Mouse (Mus musculus) frontal cortex, postnatal 14 days (tissue): ENCODE results near the gene Pde4d.

Experiments used
- DNase-seq, 2 experiments: peaks; one replicate each; pipeline ENCODE4 v3.0.0; 2022; ENCODE audit warnings: low spot score in 2 of 2

The Pde4d gene

DNA sequence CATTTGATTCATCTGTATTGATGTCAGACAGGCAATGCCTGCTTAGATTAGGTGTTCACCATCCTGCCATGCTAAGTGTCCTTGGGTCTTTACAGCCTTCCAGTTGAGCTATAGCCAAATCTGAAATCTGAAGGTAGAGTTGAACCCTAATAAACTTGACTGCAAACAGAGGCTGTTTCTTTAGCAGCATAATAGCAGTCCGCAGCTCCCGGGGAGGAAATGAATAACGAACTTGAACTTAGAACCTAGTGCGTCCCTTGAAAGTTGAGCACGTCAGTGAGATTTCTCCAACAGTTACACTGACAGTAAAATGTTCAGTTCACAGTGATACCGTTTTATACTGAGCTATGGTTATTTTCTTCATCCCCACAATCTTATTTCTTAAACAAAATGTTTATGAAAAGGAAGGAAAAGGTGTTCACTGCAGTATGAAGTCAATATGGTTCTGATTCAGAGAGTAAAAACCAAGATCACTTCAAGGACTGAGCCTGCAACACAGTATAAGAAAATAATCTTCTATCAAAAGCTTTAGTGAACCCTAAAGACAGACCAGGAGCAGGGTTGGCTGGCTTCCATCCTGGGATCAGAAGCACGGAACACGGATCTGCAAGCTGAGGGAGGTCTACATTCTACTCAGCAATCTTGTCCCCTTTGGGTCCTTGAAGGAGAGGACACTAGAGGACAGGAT is 1372.1 kb downstream of the Pde4d start:
- no peak for DNase-seq

DNA sequence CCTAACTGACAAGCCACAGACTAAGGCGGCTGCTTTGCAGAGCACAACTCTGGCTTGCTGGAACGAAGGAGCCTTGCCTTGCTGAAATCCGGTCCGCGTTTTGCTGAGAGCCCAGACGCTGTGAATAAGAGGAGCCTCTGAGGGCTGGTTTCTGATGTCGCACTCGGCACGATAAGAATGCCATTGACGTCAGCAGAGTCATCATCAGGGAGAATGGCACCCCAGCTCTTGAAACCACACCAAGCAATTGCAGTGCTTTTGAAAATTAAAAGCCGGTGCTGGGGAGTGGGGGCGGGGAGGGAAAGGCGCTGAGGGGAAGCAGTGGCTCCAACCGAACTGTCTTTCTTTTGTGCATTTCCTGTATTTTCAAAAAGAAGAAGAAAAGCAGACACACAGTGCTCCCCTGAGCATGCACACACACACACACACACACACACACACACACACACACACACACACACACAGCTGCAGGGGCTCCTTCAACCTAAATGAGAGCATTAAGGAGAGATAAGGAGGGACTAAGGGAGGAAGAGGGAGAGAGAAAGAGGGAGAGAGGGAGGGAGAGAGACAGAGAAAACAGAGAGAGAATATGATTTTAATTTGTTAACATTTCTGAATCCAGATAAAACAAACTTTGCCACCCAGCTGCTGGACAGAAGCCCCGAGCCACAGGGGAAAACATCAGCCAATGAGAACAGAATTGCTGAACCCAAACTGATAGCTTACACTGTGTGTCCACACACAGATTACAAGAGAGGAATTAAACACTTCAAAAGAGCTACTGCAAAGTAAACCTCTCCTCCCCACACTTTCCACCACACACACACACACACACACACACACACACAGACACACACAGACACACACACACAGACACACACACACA is 1372.9 kb downstream of the Pde4d start:
- DNase-seq = peak; percentile 81 to 89

DNA sequence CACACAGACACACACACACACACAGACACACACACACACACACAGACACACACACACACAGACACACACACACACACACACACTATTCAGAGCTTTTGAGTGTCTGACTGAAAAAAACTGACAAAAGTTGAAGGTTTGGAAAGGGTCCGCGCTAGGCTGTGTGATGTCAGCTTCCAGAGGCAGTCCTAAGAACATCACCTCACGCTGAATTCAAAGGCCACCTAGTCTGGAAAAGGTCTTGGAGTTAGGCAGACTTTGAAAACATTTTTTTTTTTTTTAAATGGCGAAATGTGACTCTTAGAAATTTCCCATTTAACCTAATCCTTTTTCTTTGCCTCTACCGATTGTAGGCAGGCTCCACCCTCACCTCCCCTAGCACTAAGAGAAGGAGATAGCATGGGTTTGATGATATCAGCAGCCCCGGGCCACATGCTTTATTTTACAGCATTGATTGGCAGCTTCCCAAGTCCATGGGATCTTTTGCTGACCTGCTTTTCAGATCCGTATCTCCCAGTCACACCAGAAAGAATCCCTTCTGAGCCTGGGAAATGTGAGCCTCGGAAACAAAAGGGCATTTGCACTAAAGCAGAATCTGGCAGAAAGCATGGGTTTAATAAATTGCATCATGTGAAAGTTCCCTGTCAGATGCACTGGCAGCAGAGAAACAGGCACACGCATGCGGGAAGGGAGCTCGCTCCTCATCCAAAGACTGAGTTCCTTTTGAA is 1373.7 kb downstream of the Pde4d start:
- DNase-seq = no peak

DNA sequence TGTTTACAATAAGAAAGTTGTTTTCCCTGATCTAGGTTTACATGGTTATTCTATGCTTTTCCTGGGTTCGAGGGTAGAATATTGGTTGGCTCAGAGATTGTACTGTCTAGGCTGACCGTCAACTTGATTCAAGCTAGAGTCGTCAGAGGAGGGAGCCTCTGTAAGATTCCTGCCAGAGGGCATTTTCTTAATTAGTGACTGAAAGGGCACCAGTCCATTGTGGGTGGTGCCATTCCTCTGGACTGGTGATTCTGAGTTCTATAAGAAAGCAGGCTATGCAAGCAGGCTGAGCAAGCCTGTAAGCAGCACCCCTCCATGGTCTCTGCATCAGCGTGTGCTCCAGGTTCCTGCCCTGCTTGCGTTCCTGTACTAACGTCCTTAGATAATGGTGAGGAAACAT is 1376.1 kb downstream of the Pde4d start:
- no peak for DNase-seq

DNA sequence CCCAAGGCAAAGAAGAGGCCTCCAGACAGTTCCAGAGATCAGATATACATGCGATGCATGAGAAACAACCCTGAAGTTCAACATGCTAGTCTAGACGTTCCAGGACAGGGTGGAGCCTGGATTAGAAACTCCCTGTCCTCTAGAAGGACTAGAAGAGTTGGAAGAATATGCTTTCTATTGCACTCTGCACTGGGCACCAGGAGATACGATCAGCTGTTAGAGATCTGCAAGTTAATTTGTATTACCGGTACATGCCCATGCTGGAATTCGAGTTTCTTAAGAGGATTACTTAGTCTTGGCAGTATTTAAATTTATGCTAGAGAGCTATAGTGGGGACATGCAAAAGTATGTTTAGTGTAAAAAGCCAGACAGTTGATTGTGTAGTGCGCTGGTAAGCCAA is 1377.6 kb downstream of the Pde4d start:
- no peak for DNase-seq

DNA sequence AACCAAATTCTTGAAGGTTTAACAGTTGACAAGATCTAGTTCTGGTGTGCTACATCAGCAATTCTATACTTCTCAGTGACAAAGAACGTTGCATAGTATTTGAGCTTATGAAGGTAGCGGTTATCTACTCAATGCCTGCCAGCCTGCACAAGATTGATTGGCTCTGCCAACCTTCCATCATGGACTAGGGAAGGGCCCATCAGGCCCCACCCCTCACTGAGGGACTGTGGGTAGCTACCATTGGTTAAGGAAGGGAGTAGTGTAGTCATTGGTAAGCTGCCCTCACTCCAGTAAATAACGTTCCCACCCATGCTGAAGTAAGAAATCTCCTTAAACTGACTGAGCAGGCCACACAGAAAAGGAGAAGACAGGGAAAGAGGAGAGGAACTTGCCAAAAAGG is 1378.2 kb downstream of the Pde4d start:
- no peak for DNase-seq

DNA sequence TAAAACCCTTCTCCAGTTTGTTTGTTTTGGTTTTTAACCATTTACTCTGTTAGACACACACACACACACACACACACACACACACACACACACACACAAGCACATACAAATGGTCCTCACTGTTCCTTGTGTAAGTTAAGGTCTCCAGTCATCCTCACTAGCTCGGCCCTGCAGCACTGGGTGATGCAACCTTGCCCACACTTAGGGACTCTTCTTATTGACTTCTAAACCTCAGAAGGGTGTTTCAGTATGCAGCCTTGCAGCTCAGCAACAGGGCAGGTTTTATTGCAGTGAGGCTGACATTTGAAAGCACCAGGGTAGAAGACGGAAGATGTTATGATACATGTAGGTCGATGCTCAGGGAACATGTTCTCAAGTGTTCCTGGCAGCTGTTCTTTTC is 1379.7 kb downstream of the Pde4d start:
- DNase-seq = no peak

DNA sequence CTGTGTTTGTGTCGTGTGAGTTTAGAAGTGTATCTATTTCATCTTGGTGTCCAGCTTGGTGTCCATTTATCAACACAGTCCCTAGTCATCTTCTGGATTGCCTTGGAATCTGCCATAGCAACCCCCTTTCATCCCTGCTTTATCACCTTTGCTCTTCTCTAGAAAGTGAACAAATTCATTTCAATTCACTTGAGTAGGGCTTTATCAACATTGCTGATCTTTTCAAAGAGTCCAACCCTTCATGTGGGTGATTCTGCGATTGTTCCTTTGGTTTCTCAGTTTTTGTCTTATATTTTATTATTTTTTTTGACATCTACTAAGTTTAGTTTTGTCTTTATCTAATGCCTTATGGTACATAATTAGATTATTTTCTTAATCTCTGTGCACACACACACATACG is 1385.2 kb downstream of the Pde4d start:
- DNase-seq = no peak

DNA sequence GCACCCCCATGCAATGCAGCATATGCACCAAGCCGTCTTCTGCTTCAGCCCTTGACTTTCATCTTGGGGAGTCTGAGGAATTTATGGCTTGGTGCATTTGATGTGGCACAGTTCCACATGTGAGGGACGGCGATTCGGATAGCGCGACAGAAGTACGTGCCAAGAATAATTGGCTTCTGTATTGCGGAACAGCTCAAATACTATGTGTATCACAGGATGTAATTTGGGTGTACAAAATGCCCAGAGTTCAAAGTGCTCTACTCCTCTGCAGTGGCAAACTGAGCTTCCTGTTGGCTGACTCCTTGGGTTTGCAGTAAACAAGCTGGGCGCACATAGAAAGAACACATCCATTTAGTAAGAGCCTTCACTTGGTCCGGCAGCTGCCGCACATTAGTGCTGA is 1387.7 kb downstream of the Pde4d start:
- DNase-seq = no peak

DNA sequence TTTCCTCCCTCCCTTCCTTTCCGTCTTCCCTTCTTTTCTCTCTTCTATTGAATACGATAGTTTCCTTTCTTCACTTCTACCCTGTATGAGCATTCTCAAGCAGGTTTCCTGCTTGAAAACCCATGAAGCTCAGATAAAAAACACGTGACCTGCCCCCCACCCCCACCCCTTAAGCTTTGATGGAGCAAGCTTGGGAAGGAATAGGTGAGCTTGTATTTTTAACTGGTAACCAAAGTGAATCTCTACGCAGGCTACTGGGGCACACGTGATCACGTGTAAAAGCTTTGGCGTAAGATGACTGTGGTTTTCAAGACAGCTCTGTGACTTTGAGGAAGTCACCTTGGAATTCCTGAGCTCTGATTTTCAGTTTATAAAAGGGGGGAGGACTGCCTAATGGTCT is 1388.2 kb downstream of the Pde4d start:
- no peak for DNase-seq

DNA sequence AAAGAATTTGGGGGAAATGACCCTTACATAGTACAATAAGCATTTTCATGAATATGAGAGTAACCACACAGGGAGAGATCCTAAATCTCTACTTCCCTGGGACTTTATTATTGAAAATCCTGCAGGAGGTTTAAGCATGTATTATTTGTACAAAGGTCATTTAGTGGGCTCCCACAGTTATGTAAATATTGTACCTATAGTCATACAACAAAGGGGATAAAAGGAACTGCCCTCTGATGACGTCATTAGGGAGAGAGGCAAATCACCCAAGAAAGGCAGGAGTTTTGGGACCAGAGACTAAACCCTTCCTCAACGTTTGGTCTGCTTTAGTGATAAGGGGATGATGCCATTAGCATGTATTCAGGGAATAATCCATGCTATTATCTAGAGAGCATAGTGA is 1390.5 kb downstream of the Pde4d start:
- DNase-seq = no peak

DNA sequence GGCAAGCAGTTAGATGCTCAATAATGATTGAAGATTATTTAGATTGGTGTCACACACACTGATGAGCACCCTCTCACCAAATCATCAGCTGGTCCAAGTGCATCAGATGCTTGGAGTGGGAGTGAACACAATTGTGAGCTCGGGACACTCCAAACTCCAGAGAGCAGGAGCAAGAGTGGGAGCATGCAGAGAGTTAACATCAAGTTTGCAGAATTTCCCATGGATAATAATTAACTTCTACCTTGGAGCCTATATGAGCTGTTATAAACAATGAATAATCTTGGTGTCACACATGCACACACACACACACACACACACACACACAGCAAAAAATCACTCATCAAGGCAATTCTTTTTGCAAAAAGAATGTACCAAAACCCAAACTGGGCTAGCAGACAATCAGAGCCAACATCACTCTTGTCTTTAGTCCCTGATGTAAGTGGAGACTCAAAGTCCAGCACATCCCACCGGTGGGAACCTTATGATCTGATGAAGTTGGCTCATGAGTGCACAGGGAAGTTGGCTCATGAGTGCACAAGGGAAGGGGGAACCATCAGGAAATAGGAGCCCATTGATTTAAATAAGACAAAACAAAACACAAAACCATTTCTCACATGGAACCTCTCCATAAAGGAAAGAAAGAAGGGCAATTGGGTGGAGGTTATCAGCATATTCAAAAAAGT is 1391.5 kb downstream of the Pde4d start:
- DNase-seq = no peak

DNA sequence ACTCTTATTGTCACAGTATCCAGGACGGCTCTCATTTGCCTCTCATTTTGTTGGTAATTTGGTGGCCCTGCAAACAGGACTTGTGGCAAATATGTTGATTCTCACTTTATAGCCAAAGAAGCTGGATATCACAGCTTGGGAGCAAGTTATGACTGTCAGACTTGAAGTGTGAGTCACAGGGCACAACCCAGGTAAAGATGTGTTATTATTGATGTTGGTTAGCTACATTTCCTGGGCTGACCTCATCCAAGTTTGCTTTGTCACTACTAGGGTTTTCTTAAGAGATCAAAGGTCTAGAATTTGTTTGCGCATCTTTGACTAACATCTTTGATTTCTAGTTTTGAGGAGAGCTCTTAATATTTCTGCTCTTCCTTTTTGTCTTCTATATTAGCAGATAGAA is 1393.2 kb downstream of the Pde4d start:
- no peak for DNase-seq

DNA sequence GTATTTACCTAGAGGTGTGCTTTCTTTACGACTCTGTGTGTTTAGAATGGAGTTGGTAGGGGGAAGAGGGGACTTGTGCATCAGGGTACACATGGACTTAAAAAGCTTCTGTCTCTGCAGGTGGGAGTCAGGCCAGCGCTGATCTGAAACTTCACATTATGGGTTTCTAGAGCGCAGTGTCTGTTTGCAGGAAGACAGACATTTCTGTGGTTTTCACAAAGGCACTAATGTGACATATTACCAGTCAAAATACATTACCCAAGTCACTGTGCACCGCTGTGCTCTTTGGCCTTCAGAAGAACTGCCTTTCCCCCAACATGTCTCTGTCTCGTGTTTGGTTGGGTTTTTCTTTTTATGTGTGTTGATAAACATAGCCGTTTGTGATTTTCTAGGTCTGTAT is 1395.1 kb downstream of the Pde4d start:
- no peak for DNase-seq

DNA sequence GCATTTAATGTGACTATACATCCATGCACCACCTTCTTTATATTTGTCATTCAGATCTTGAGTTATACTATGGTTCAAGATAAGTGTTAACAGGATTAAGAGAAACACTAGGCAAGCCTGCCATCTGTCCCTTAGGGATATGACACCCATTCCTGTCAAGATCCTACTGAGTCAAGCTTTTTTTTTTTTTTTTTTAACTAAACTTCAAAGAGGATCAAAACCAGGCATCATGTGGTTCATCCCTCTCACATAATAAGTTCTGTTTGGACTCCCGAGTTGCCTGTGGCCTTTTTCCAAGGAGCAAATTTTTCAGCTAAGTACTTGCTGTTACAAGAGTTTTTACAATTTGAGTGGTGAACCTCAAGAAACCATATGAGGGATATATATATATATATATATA is 1414.1 kb downstream of the Pde4d start:
- no peak for DNase-seq

DNA sequence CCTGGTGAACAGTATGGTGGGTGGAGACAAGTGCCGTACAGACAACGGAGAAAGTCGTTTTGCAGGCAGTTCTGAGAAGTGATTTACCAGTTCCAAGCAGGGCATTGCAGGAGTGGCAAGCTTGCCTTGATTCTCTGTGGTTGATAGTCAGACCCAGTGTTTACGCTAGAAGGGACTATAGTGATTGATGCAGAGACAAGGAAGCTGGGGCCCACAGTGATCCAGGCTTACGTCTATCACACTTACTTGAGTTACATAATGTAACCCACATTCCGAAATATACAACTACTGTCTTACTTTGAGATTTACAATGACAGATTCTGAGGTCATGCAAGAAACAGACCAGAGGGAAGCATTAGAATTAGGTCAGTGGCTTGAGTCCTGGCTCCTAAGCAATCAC is 1414.6 kb downstream of the Pde4d start:
- no peak for DNase-seq

DNA sequence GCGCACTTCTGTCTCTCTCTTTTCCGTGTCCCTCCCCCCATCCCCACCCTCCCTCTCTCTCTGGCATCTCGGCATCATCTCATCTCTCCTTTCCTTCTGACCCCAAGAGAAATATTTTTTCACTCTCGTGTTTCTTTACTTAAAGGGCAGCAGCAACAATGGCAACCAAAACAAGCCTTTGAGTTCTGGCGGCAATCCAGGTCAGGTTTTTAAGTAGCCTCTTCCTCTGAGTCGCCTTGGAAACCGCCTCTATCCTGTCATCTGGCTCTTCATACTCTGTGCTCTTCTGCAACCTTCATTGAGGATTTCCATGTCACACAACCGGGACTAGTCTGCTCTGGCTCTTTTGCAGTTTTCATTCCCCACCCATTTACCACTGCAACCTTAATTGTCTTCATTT is 1430.6 kb downstream of the Pde4d start:
- DNase-seq = no peak

DNA sequence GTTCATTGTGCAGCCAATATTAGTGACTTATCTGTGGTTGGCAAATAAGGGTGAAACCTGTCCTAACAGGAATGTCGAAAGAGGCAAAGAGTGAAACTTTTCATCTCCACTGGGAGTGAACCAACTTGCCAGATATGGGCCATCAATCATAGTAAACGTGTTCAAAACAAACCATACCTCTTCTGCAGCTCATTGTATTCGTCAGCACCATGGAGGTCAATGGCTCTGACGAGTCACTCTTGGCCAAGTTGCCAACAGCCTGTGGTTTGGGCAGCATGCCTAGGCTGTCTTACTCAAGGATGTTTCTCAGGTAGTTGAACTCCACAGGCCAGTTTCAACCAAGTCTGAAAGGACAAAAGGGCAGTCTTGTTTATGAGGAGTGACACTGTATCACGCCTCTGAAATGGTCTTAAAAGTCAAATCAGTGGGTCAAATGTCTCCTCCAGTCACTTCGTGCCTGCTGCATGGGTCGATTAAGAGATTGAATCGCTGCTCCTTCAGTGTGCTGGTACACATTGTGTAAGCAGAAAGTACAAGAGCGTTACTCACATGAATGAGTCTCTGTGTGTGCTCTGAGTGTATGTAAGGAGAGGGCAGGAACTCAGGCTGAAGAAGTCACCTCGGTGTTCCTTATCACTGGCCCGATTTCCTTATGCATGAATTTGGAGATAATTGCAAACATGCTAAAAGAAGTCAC is 1431.6 kb downstream of the Pde4d start:
- DNase-seq = no peak

DNA sequence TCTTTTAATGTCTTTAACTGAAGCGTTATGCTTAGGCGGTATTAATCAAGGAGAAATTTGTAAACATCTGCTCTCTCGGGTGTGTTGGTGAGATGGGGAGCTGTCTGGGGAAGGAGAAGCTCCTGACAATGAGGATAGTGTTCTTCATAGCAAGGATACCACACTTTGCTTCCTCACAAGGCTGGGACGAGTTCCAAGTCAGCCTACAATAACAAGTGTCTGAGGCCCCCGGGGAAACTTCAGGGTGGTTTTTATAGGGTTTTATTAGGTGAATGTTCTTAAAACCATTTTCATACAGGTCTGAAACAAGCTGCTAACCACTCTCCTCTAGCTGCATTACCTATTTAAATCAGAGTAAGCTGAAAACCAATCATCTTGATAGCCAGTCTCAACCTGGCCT is 1433.9 kb downstream of the Pde4d start:
- DNase-seq = no peak

DNA sequence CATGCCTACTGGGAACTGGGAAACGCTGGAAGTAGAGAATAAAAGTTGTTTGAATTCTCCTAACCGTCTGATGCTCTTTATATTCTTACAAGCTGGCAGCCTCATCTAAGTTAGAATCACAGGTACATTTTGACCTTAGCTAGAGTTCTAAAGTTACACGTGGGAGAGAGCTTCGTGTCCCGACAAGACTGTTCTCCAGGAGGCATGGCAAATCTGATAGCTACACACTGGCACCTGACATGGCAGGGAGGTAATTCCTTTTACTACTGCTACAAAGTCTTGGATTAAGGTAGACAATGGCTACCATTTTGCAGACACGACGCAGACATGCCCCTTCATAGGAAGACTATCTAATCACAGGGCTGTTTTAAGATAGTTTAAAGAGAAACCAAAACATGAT is 1435.1 kb downstream of the Pde4d start:
- DNase-seq = no peak

DNA sequence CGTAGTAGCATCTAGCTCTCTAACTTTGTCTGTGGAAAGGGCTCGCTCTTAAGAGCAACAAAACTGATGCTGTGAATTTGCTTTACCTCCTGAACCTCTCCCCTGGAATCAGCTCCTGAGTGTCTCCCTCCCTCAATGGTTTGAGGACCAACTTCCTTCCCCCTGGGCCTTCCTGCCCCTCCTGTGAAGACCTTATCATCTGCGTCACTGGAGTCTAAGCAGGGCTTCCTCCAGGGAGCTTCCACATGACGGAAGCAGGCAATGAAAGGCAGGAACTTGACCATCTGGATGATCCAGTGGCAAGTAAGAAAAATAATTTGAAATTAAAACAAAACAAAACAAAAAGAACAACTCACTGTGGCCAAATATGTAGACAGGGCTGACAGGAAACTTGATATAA is 1438.5 kb downstream of the Pde4d start:
- no peak for DNase-seq
